Mouse (Mus musculus) layer of hippocampus, postnatal 10 days (tissue): ENCODE data around the gene Nfib. TPM values are rescaled to one million over a fixed set of nuclear protein-coding genes. Genes with fewer than 3 reads are reported as not detected.

Experiments used
- DNase-seq, 2 experiments: peaks; one replicate each; pipeline ENCODE4 v3.0.0; 2021; ENCODE audit warnings: low spot score in 2 of 2
- total RNA-seq, 2 experiments: library from RNA; stranded (reverse); gene quantifications; 2 replicates each; pipeline ENCODE4 v1.2.3; 2021

Nfib gene
- total RNA-seq, 2 experiments from 2014 or later, result 218 to 236 TPM

DNA sequence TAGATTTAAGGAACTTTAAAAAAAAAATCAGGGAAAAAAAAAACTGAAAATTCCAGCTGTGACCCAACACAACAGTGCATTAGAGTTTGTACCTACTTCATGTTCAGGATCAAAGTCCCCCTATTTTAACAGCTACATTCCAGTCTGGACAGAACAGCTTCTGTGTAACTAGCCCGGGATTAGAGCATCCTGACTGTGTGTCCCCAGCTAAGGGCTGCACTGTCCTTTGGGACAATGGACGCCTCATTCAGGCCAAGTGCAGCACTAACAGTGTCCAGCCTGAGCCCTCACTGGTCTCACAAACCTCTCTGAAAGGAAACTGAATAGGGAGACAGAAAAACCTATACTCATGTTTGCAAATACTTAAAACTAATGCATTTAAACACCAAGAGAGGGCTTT, 229.1 kb downstream of the Nfib start:
- DNase-seq, result no peak

DNA sequence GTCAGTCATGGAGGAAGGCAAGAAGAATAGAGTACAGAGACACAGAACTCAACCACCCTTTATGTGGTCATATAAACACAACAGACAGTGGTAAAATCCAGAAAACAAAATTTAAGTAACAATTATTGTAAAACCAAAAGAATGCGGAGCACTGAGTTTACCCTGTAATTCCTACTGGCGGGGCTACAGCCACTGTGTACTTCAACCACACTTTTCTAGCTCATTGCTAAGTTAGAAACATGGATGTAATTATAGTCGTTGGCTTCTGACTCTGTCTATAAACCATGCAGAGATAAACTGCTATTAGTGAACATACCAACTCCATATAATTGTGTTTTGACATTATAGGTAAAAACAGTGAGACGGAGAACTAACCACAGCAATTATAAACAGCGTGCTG, 231.2 kb downstream of the Nfib start:
- no peak for DNase-seq

DNA sequence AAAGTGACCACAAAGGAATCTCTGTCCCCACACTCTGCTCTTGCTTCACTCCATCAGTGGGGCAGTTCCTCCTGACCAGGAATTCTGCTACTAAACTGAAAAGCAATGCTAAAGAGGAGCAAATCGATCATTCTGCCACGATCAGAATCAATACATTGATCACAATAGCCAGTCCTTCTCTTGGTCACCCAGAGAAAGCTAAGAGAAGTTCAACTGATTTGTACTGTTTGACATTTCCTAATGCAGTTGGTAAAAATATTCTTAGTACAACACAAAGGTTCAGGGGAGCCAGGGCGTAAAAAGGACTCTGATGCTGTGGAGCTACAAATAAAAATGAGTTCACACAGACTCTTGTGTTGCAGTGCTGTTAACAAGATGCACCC, 234.6 kb downstream of the Nfib start:
- DNase-seq, result no peak

DNA sequence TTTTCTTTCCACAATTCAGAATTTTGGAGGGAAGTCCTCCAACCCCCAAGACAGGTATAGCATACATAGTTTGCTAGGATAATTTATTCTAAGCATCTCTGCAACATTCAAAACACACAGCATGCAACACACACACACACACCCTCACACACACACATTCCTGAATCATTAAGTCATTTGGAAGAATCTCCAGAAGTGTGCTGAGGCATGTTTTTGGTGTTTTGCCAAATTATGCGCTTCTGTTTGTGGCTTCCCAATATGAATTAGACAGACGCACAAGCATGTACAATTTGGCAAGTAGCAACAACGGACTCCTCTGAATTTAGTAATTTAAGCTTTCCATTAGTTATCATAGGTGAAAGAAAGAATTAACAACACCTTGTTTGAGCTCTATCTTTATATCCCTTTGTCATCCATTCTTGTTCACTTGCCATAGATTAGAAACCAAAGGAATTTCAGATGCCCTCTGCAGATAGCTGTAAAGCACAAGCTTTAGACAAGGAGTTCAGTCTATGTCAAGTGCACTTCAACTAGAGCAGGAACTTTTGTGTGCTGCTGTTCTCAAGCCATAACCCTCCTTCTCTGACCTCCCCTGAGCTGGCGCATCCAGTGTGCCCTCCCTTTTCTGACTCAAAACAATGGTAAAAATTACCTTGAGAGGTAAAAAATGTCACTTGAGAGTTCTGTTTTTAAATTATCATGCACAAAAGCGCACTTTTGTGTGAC, 235.2 kb downstream of the Nfib start:
- no peak for DNase-seq

DNA sequence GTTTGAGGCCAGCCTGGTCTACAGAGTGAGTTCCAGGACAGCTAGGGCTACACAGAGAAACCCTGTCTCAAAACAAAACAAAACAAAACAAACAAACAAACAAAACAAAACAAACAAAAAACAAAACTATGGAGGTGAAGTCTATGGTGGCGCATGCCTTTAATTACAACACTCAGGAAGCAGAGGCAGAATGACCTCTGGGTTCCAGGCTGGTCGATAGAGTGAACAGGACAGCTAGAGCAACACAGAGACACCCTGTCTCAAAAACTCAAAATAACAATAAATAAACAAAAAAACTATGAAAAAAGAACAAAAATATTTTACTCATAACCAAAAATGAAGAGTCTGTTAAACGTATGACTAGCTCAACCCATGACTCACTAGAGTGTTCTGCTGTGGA, 236.6 kb downstream of the Nfib start:
- no peak for DNase-seq

DNA sequence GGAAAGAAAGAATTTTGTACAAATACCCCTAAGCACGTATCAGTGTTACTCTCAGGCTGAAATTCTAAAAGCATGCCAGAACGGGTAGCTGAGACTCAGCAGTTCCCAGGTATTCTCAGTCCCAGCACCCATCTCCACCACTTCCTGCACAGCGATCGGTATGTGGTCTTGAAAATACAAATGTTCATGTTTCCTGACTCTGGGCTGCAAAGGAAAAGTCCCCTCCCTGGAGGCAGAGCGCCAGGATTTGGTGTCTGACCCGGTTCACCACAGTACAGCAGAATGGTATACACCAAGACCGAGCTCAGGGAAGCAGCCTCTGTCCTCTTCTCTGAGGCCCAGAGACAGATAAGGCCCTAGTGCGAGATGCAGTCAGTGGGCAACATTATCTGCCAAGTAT, 238.8 kb downstream of the Nfib start:
- no peak for DNase-seq

DNA sequence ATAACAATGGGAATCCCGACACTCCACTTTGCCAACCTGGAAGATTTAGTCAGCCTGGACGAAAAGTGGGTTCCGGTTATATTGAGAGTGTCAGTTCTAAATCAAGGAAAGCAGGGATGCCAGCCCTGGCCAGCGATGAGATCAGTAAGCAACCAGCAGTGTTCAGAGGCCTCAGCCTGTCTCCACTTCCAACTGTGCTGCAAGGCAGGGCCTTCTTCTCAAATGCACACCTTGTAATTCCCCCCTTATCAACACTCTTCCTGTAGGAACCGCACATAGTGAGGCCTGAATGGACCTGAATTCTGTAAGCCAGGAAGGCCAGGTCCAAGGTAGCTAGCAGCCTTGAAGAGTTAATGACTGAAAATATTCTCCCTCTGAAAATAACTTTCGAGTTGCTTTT, 239.4 kb downstream of the Nfib start:
- no peak for DNase-seq

DNA sequence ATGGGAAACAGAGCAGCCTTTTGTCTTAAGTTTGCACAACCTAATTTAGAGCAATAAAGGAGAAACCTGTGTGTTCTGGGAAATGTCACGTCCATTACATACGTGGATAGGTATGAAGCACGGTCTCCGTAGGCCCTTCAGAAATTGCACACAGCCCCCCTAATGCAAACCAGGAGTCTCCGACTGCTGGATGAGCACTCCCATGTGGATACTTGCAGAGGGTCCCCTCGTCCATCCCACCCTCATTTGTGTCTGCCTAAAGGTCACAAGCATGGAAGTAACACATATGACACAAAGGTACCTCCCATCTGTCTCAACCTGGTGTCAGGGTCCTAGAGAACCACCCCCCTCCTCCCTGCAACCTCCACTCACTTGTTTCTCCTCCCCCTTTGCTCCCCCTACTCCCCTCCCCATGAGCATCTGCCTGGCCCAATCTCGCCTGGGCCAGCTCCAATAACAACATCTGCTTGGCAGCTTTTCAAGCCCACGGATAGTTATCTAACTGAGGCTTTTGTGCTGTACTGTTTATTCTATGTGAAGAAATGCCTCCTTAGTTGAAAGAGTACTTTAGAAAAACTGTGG, 241.4 kb downstream of the Nfib start:
- DNase-seq, result peak; percentile 48 to 63

DNA sequence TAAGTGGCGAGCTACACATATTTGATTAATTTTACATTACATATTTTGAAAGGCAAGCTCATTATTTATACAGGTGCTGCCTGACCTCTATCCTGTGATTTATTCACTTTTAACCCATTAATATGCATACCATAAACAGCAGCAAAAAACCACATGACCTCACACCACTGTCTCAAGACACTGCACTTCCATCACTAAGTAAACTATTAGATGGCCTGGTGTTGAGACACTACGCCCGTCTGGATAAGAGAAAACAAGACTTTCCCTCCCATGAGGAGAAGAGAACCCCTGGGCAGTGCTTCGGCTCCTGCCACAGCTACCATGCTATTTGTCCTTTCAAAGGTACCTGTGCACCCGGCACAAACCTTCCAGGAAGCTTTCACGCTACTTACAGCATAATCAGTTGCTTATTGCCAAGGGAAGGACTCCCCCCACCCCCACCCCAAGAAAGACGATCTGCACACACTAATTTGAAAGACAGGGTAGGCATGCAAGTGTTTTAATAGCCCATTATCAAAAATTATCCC, 242.3 kb downstream of the Nfib start:
- DNase-seq, result no peak

DNA sequence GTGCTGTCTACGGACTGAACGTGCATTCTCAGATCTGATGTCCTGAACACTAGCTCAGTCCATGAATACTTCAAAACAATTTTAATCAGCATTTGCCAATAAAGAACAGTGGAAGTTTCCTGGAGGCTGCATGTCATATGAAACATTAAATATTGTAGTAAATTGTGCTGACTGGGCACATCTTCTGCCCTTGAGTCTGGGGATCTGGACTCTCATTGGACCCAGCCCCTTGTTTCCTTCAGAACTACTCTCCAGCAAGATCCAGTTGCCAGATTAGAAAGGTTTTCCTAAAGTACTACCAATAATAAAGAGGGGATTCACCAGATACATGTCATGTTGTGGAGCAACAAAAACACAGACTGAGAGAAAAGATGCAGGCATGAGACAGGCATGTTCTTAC, 243.9 kb downstream of the Nfib start:
- no peak for DNase-seq

DNA sequence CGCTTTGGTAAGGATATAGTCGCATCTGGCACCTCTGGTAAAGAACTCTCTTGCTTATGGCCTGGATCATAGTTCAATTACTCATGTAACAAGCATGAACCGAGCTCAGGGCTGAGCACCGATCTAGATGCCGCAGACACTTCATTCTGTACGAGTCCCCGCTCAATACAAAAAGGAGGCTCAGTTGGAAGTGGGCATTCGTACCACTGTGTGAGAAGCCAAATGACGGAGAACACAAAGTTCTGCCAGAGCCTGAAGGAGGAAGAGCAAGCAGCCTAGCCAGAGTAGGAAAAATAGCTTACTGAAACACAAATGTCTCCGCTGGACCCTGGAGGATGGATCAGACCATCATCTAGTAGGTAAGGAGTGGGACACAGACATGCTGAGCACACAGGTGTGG, 246.7 kb downstream of the Nfib start:
- no peak for DNase-seq

DNA sequence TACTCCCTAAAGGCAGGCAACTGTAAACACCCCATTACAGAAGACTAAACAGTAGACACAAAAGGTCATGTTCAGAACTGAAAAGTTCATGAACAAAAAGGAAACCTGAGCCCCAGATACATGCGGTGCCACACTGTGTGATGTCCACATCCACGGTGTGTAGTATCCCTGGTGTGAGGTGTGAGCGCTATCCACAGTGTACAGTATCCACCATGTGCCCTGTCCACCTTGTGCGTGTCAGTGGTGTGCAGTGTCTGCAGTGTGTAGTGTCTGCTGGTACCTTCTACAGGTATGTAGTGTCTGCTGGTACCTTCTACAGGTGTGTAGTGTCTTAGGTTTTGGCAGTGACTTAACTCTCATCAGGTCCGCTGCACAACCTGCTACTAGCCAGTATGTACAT, 248.6 kb downstream of the Nfib start:
- no peak for DNase-seq

DNA sequence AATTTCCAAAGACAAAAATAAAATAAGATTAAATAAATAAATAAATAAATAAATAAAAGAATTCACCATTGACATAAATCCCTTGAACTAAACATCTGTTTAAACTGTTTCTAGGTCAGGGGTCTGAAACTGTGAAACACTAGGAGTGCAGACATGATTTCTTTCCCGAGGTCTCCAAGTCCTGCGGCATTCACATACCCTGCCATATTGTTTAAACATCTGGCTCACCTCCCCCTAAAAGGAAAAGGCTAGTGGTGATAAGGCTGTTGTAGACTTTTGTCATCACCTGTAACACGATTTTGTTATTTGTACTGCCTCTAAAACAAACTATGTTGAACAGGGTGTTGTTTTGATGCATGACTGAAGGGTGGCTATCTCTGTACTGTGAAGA, 249.2 kb downstream of the Nfib start:
- DNase-seq, result no peak

DNA sequence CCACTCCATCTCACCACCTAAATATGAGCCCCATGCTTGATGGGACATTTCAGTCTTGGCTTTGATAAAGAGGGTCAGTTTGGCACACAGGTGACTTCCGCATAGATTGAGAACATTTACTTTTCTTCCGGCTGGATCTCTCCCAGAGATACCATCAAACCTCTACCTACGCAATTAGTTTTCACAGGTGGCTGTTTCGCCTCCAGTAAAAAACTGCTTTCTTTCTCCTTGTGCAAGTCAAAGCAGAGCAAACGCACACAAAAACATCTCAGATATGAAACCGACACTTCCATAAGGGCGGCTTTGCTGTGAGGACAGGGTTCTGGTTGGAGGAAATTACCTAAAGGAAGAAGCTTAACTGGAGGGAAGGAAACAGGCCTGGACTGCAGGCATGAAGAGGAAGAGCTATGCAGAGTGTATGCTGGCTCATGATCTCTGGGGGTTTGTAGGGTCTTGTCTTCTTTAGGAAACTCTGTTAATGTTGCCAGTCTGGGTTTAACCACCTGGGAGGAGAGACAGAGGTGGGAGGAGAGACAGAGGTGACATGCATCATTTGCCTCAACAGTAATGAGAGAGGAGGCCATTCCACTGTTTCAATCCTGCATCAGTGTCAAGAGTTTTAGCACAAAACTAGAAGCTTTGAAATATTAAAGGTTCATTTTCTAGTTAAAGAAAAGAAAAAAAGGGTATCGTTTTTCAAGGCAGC, 249.8 kb downstream of the Nfib start:
- no peak for DNase-seq

DNA sequence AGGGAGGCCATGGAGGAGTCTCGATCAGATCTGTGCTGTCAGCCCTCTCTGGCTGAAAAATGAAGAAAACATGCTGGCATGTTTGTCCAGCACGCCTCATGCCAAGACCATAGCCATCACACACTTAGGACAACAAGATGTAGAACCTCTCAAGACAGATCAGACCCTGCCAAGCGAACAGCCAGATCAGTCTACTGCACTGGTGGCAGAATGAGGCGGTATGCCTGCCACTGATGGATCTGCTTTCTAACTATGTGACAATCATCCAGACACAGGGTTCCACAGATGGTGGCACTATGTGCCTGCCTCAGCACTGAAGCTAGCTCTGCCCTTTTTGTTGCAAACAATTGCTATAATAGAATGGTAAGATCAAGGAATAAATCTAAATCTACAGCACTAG, 250.6 kb downstream of the Nfib start:
- DNase-seq, result no peak

DNA sequence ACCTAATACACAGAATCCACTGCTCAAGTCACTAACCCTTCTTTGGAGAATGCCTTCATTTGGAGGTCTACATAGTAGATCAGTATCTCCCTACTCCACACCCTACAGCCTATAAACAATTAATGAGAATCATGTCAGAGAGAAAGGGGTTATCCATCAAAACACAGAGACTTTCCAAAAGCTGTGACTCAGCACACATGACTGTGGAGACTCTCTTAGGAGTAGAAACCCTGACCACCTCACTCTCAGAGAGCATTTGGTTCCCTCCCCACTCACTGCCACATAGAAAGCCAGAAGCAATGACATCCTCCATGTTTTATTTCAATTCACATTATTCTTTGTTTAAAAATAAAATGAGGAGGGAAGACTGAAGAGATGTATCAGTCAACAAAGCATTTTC, 252.2 kb downstream of the Nfib start:
- DNase-seq, result no peak

DNA sequence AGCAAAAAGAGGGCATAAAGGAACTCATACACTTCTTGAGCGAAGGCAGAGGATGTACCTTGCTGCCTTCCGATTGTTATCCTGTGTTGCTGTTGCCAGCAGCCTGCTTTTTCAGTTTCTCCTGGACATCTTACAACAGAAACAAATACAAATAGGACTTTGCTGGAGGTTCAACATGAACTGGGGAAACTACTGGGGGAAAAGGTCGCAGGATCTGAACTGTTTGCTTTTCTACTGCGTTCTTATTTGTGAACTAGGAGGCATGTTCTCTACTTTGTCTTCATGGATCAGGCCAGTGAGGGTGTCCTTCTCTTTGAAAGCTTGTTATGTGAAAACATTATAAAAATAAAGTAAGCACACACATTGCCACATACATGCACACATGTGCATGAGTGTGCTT, 252.6 kb downstream of the Nfib start:
- no peak for DNase-seq

DNA sequence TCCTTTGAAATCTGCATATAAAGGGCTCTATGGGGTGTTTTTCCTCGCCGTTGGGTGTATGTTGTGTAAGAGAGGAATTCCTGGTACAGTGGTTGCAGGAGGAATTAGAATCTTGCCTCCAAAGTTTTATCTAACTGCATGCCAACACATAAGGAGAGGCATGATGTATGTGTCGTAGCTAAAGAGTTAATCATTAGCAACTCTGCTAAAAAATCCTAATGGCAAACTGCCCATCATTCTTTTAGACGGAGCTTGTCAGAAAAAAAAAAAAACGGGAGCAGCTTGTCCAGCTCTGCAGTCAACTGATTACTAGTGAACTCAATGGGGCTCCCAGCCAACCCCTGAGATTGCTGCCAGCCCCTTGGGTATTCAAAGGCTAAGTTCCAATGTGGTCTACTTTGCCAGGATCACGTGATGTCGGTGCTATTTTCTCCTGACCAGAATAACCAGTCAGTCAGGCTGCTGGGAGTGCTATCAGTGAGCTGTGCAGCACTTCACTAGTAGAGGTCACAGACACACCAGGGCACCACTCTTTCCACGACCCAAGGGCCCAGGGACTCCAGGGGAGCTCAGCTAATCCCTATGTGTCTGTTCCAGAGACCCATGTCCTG, 258.4 kb downstream of the Nfib start:
- peak; percentile 82 to 86 for DNase-seq

DNA sequence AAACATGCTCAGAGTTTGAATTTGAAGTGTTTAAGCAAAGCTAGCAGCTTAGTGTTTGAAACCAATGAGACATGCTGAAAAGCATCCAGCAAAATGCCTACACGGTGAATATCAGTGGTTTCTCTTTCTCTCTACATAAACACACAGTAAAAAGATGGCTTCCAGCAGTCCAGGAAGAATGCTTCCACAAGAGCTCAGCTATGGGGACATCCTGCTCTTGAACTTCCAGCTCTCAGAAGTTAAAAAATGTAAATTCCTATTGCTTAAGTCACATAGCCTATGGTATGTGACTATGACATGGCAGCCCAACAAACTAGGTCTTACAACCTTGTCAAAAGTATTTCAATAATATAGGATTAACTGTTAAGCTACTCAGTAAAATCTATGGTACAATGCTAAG, 261.5 kb downstream of the Nfib start:
- DNase-seq, result no peak

DNA sequence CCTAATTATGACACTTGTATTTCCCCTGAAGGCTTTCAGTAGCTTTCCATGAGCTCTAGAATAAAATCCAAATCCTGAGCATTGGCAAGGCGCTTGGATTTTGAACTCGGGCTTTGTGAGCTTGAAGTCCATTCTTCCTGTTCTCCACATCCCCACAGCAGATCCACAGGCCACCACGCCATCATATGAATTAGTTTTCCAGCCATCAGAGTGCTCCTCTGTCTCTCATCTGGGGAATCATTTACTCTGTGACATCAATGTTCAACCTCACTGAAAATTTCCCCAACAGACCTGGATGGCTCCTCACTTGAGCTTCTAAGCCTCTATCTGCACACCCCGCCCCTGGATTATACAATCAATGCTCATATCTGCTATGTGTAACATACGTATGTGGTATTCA, 262.1 kb downstream of the Nfib start:
- no peak for DNase-seq

DNA sequence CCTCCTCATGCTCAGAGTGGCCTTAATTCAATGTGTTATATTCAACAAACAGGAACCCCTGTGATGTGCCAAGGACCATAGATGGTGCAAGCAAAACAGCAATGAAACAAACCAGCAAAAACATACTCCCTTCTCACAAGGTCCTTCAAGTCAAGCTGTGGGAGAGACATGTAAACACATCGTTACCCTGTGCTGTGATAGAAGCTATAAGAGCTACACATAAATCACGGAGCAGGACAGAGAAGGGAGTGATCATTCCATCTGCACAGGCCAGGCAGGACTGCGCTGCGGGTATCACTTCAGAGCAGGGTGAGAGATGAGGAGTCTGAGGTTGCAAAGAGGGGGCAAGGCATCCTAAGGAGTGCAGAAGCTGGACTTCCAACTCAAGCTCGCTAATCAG, 262.5 kb downstream of the Nfib start:
- no peak for DNase-seq

DNA sequence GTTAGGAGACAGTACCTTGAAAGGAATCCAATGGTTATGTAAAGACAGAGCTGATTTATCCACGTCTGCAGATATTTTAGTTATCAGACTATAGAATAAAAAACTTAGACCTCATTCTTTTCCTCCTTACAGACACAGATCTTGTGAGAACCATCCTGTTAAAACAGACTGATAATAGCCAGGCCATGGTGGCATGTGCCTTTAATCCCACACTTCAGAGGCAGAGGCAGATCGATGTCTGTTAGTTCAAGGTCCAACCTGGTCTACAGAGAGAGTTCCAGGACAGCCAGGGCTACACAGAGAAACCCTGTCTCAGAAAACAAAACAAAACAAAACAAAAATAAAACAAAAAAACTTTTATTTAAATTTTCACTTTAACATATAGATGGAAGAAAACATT, 264.9 kb downstream of the Nfib start:
- DNase-seq, result no peak
